Mouse (Mus musculus): Measurements from ENCODE around the gene Ankrd34a. TPM values are rescaled to one million over a fixed set of nuclear protein-coding genes. Genes with fewer than 3 reads are reported as not detected.

Gene Ankrd34a
- polyA plus RNA-seq (2014; fragmentation: Illumina TruSeq; extraction: RNeasy Lipid Tissue Mini Kit (QIAGEN cat#74804); ENCODE audit: low read depth, low replicate concordance): not detected

DNA sequence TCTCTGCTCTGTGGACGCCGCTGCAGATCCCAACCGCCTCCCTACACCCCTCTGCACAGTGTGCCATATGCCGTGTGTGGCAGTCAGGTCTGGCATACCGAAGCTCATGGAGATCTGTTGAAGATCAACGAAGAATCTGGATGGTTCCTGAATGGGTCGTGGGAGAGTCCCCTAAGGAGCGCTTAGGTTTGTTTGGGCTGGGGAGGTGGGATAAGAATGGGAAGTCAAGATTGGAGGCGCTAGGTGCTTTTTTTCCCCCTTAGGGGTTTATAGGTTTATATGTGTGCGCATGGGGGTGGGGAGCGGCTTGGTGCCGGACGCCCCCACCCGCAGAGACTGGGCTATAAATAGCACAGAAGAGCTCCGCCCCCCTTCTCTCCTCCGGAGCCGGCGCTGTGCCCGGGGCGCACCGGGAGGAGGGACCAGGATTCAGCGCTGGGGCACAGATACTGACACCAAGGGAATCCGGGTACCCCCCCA is at the start of gene Ankrd34a:
Ankrd34a (plus strand) TSS at position 409 of the 480 bp plus-strand sequence.

DNA sequence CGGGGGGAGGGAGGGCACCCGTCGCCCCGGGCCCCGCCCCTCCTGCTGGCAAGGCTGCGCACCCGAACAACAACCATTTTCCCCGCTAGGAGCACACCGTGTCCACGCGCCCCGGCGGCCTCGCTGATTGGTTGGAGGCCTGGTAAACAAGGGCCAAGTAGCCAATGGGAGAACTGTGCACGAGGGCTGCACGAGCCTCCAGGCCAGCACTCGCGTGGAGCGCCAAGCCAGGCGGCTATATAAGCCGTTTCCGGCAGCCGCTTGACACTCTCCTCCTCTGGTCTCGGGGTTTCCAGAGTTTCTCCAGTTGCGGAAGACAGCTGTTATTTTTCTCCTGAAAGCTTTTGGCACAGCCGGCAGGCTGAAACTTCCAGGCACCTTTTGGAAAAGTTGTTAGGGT is 38.7 kb upstream of the Ankrd34a start, which contains the start of gene Txnip:
Txnip (plus strand) TSS at position 264 of the 400 bp plus-strand sequence.

DNA sequence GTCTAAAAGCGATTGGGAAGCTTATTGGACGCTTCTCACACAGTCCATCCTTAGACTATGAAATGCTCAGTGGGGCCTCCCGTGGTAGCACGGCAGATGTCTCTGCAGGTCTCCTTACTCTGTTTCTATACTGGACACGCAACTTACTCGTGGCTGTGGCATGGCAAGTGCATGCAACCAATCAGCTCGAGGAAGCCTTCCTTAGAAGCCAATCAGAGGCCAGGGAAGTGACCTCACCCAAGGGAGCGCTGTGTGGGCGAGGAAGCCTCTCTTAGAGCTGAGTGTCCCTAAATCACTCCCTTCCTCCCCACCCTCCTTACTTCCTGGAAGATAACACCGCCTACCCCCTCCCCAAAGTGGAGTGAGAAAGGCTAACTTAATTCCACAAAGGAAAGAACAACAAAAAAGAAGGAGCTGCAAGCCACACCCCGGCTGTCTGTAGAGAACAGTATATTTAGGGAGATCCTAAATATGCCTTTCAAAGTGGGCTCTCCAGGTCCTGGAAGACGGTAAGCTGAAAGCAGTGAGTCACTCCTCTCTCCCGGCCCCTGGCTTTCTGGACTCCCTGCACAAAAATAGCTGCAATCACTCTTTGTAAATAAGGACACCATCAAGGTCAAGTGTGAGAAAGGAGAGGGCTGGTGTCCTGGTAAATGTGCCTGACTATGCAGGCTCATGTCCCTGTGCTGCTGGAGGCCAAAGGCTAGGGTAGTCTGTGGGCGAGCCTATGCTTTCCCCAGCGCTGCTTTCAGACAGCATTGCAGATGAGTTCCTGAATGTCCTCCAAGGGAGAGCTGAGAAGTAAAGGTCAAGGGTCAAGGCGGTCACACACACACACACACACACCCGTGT is 19.5 kb upstream of the Ankrd34a start, which contains the start of gene Gm16253:
Gm16253 (plus strand) TSS at position 295 of the 852 bp plus-strand sequence.

DNA sequence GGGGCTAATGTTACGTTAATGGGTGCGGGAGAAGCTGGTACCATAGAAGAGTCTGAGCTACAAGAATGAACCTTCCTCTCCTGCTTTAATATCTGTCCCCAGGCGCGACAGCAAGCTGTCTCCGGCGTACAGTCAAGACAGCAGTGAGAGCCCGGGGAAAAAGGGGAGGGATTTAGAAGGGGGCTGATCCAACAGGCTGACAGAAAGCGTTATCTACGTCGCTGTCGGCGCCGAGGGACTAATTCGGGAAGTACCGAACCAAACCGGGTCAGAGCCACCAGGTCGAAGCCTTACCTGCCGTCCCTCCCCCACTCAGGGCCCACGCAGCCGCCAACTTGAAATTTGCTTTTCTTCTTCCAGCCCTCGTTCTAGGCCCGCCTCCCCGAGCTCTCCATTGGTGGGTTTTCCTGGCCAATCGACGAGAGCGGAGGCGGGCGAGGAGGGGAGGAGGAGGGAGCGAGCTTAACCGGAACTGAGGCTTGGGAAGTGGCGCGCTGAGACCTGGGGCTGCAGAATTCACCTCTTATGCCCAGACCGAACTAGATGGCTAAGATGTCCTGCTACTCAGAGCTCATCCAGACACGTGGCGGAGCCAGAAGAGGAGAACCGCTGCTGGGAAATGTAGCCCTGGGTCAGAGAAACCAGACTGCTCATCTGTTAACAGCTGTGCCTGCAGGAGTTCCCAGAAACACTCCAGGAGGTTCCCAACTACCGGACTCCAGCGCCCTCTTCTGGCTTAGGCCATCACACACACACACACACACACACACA is 2.5 kb upstream of the Ankrd34a start, which contains the start of gene Polr3gl:
Polr3gl (minus strand) TSS at position 392 of the 771 bp plus-strand sequence.

DNA sequence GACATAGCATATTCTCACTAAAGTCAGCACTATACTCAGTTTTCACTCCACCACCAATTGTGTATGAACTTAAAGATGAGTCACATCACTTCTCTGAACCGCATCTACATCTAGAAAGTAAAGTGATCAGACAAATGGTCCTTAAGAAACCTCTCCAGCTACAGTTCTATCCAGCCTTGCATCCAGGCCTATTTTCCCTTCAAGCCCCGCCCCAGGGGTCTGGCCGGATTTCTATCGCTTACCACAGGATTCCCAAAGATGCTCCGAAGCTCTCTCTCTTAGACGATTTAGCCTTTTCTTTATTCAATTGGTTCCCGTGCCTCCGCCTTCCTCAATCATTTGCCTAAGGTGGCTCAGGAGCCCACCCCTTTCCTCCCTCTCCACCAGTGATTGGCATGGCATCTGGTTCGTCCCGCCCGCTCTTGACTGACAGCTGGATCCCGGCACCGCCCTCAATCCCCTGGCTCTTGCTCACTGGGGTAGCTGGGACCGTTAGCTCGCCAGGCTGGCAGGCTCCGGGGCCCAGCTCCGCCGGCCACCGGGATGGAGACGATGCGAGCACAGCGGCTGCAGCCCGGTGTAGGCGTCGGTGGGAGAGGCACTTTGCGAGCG is 4.3 kb downstream of the Ankrd34a start, which contains the start of gene Lix1l:
Lix1l (plus strand) TSS at position 511 of the 612 bp plus-strand sequence.

GRCm38 (mm10) chr3:96629729-96630600 is 33.5 kb downstream of the Ankrd34a start, which contains the start of gene Rbm8a:
TSS of gene Rbm8a (plus strand) at chr3:96629933.

GRCm38 (mm10) chr3:96634928-96635879 is 38.8 kb downstream of the Ankrd34a start, which contains the start of the genes Pex11b and Gm42957:
TSS of gene Pex11b (plus strand) at chr3:96635376.
TSS of gene Gm42957 (plus strand) at chr3:96635474.

GRCm38 (mm10) chr3:96645018-96645649 is 48.7 kb downstream of the Ankrd34a start, which contains the start of gene Itga10:
TSS of gene Itga10 (plus strand) at chr3:96645584.

Other genes starting within 250 kb of the Ankrd34a start
- gene BC107364, start 144.3 kb upstream of the Ankrd34a start, polyA plus RNA-seq (2014; fragmentation: Illumina TruSeq; extraction: RNeasy Lipid Tissue Mini Kit (QIAGEN cat#74804); ENCODE audit: low read depth, low replicate concordance): 3.0 TPM
- 5.7 TPM for gene Hfe2, start 71.5 kb upstream of the Ankrd34a start, polyA plus RNA-seq (2014; fragmentation: Illumina TruSeq; extraction: RNeasy Lipid Tissue Mini Kit (QIAGEN cat#74804); ENCODE audit: low read depth, low replicate concordance)
- 45.4 TPM for gene Txnip, start 38.7 kb upstream of the Ankrd34a start, polyA plus RNA-seq (2014; fragmentation: Illumina TruSeq; extraction: RNeasy Lipid Tissue Mini Kit (QIAGEN cat#74804); ENCODE audit: low read depth, low replicate concordance)
- not detected for gene Gm16253, start 19.7 kb upstream of the Ankrd34a start, polyA plus RNA-seq (2014; fragmentation: Illumina TruSeq; extraction: RNeasy Lipid Tissue Mini Kit (QIAGEN cat#74804); ENCODE audit: low read depth, low replicate concordance)
- gene Polr3gl, start 2.5 kb upstream of the Ankrd34a start, polyA plus RNA-seq (2014; fragmentation: Illumina TruSeq; extraction: RNeasy Lipid Tissue Mini Kit (QIAGEN cat#74804); ENCODE audit: low read depth, low replicate concordance): 42.6 TPM
- gene Lix1l, start 4.5 kb downstream of the Ankrd34a start, polyA plus RNA-seq (2014; fragmentation: Illumina TruSeq; extraction: RNeasy Lipid Tissue Mini Kit (QIAGEN cat#74804); ENCODE audit: low read depth, low replicate concordance): 10.0 TPM
- 20.2 TPM for gene Rbm8a, start 33.3 kb downstream of the Ankrd34a start, polyA plus RNA-seq (2014; fragmentation: Illumina TruSeq; extraction: RNeasy Lipid Tissue Mini Kit (QIAGEN cat#74804); ENCODE audit: low read depth, low replicate concordance)
- gene Pex11b, start 38.7 kb downstream of the Ankrd34a start, polyA plus RNA-seq (2014; fragmentation: Illumina TruSeq; extraction: RNeasy Lipid Tissue Mini Kit (QIAGEN cat#74804); ENCODE audit: low read depth, low replicate concordance): 22.0 TPM
- gene Gm42957, start 38.8 kb downstream of the Ankrd34a start, polyA plus RNA-seq (2014; fragmentation: Illumina TruSeq; extraction: RNeasy Lipid Tissue Mini Kit (QIAGEN cat#74804); ENCODE audit: low read depth, low replicate concordance): not detected
- 0.17 TPM for gene Itga10, start 48.9 kb downstream of the Ankrd34a start, polyA plus RNA-seq (2014; fragmentation: Illumina TruSeq; extraction: RNeasy Lipid Tissue Mini Kit (QIAGEN cat#74804); ENCODE audit: low read depth, low replicate concordance)
- 0.17 TPM for gene Ankrd35, start 73.5 kb downstream of the Ankrd34a start, polyA plus RNA-seq (2014; fragmentation: Illumina TruSeq; extraction: RNeasy Lipid Tissue Mini Kit (QIAGEN cat#74804); ENCODE audit: low read depth, low replicate concordance)
- gene Pias3, start 99.7 kb downstream of the Ankrd34a start, polyA plus RNA-seq (2014; fragmentation: Illumina TruSeq; extraction: RNeasy Lipid Tissue Mini Kit (QIAGEN cat#74804); ENCODE audit: low read depth, low replicate concordance): 1.3 TPM
- 0.10 TPM for gene Nudt17, start 111.9 kb downstream of the Ankrd34a start, polyA plus RNA-seq (2014; fragmentation: Illumina TruSeq; extraction: RNeasy Lipid Tissue Mini Kit (QIAGEN cat#74804); ENCODE audit: low read depth, low replicate concordance)
- 29.0 TPM for gene Polr3c, start 131.0 kb downstream of the Ankrd34a start, polyA plus RNA-seq (2014; fragmentation: Illumina TruSeq; extraction: RNeasy Lipid Tissue Mini Kit (QIAGEN cat#74804); ENCODE audit: low read depth, low replicate concordance)
- gene Rnf115, start 131.0 kb downstream of the Ankrd34a start, polyA plus RNA-seq (2014; fragmentation: Illumina TruSeq; extraction: RNeasy Lipid Tissue Mini Kit (QIAGEN cat#74804); ENCODE audit: low read depth, low replicate concordance): 36.1 TPM
- gene Pdzk1, start 232.6 kb downstream of the Ankrd34a start, polyA plus RNA-seq (2014; fragmentation: Illumina TruSeq; extraction: RNeasy Lipid Tissue Mini Kit (QIAGEN cat#74804); ENCODE audit: low read depth, low replicate concordance): 152 TPM
- gene Cd160, start 232.7 kb downstream of the Ankrd34a start, polyA plus RNA-seq (2014; fragmentation: Illumina TruSeq; extraction: RNeasy Lipid Tissue Mini Kit (QIAGEN cat#74804); ENCODE audit: low read depth, low replicate concordance): not detected